Mouse (Mus musculus) adrenal gland, postnatal 10 days (tissue): ENCODE results near the gene 6430628N08Rik. TPM values are rescaled to one million over a fixed set of nuclear protein-coding genes. Genes with fewer than 3 reads are reported as not detected.

Experiments
- DNase-seq: peaks from one replicate; pipeline ENCODE4 v3.0.0; 2021; ENCODE audit warnings: mixed read lengths
- long read RNA-seq, 2 experiments: library from polyadenylated mRNA; stranded (forward); transcript quantifications; one replicate each; pipeline ENCODE4 v2.0.0; 2021
- total RNA-seq, 2 experiments: library from RNA; stranded (reverse); gene quantifications; 2 replicates each; pipeline ENCODE4 v1.2.3; 2021

Gene 6430628N08Rik
- not detected for total RNA-seq
- long read RNA-seq, experiment 1: 0 reads
- long read RNA-seq, experiment 2: 0 reads

GRCm38 (mm10) chr4:115890553-115890952 lies at the start of gene 6430628N08Rik:
TSS of gene 6430628N08Rik (plus strand) at chr4:115890665.
- DNase-seq: no peak

- DNase-seq: no peak
These were observed 49.6 kb upstream of the 6430628N08Rik start for GRCm38 (mm10) chr4:115840842-115841241.

- no peak for DNase-seq
These were observed 43.8 kb upstream of the 6430628N08Rik start for GRCm38 (mm10) chr4:115846656-115847055.

GRCm38 (mm10) chr4:115847377-115847776 lies 43.1 kb upstream of the 6430628N08Rik start:
- DNase-seq: no peak

GRCm38 (mm10) chr4:115848083-115848482 lies 42.4 kb upstream of the 6430628N08Rik start:
- DNase-seq: no peak

- no peak for DNase-seq
These were observed 41.3 kb upstream of the 6430628N08Rik start for GRCm38 (mm10) chr4:115848990-115849677.

GRCm38 (mm10) chr4:115850111-115850510 lies 40.4 kb upstream of the 6430628N08Rik start:
- no peak for DNase-seq

GRCm38 (mm10) chr4:115850631-115851030 lies 39.8 kb upstream of the 6430628N08Rik start:
- no peak for DNase-seq

GRCm38 (mm10) chr4:115851569-115851968 lies 38.9 kb upstream of the 6430628N08Rik start:
- no peak for DNase-seq

- DNase-seq: no peak
These were observed 35.4 kb upstream of the 6430628N08Rik start for GRCm38 (mm10) chr4:115855100-115855499.

GRCm38 (mm10) chr4:115855609-115856008 lies 34.9 kb upstream of the 6430628N08Rik start:
- DNase-seq: no peak

GRCm38 (mm10) chr4:115856282-115856681 lies 34.2 kb upstream of the 6430628N08Rik start:
- no peak for DNase-seq

GRCm38 (mm10) chr4:115857293-115857883 lies 33.1 kb upstream of the 6430628N08Rik start:
- no peak for DNase-seq

GRCm38 (mm10) chr4:115863352-115863751 lies 27.1 kb upstream of the 6430628N08Rik start:
- no peak for DNase-seq

- no peak for DNase-seq
These were observed 26.6 kb upstream of the 6430628N08Rik start for GRCm38 (mm10) chr4:115863880-115864279.

GRCm38 (mm10) chr4:115869512-115870210 lies 20.8 kb upstream of the 6430628N08Rik start:
- DNase-seq: no peak

- no peak for DNase-seq
These were observed 17.2 kb upstream of the 6430628N08Rik start for GRCm38 (mm10) chr4:115873231-115873630.

GRCm38 (mm10) chr4:115878216-115878678 lies 12.2 kb upstream of the 6430628N08Rik start:
- DNase-seq: no peak

GRCm38 (mm10) chr4:115878828-115879227 lies 11.6 kb upstream of the 6430628N08Rik start:
- no peak for DNase-seq

- no peak for DNase-seq
These were observed 9.3 kb upstream of the 6430628N08Rik start for GRCm38 (mm10) chr4:115881183-115881582.

- no peak for DNase-seq
These were observed 8.3 kb upstream of the 6430628N08Rik start for GRCm38 (mm10) chr4:115882195-115882594.

GRCm38 (mm10) chr4:115884022-115884421 lies 6.4 kb upstream of the 6430628N08Rik start, which contains the start of gene Kncn:
TSS of gene Kncn (plus strand) at chr4:115884400.
- no peak for DNase-seq

GRCm38 (mm10) chr4:115885846-115886245 lies 4.6 kb upstream of the 6430628N08Rik start:
- no peak for DNase-seq
